Mouse (Mus musculus) MEL (cell line): Measurements from ENCODE around the gene Atxn1l. TPM values are rescaled to one million over a fixed set of nuclear protein-coding genes. Genes with fewer than 3 reads are reported as not detected.
"Not testable (repeated sequence)": the region's sequence is repeated elsewhere in the genome, so short reads cannot be mapped to it uniquely, and the experiment has no call there.

ENCODE experiments used
- DNase-seq: peaks from one replicate; pipeline ENCODE4 v3.0.0; 2011; ENCODE audit warnings: low read depth, low spot score
- H3K27ac ChIP-seq: 2 replicates; pipeline ENCODE4 v1.5.1; 2012; ENCODE audit warnings: low read depth, mild to moderate bottlenecking, control low read depth, low read length, moderate library complexity; ENCODE audit not compliant: control insufficient read depth
- H3K27me3 ChIP-seq, 2 experiments: fragments of 150-350 bp in 1 of 2; sonication (generic) in 1 of 2; 2 replicates each; pipeline ENCODE4 v1.6.1; 2012; ENCODE audit warnings: low read length in 2 of 2, mild to moderate bottlenecking in 2 of 2, improper control_type of control experiment in 1 of 2, moderate library complexity in 1 of 2; ENCODE audit not compliant: insufficient read depth in 2 of 2, control insufficient read depth in 1 of 2
- H3K36me3 ChIP-seq, 2 experiments: 2 replicates each; pipeline ENCODE4 v1.6.1; 2012 to 2014; ENCODE audit warnings: low read length in 2 of 2, improper control_type of control experiment in 1 of 2, inconsistent platforms in 1 of 2, mild to moderate bottlenecking in 1 of 2; ENCODE audit not compliant: insufficient read depth in 2 of 2, control insufficient read depth in 1 of 2
- H3K4me1 ChIP-seq, 2 experiments: fragments of 150-350 bp in 1 of 2; sonication (generic) in 1 of 2; 2 replicates each; pipeline ENCODE4 v1.6.1; 2012; ENCODE audit warnings: low read length in 2 of 2, improper control_type of control experiment in 1 of 2, mild to moderate bottlenecking in 1 of 2; ENCODE audit not compliant: insufficient read depth in 2 of 2, control insufficient read depth in 1 of 2
- H3K4me3 ChIP-seq, 2 experiments: fragments of 150-350 bp in 1 of 2; sonication (generic) in 1 of 2; 2 replicates each; pipeline ENCODE4 v1.5.1; 2012; ENCODE audit warnings: low read depth in 2 of 2, low read length in 2 of 2, mild to moderate bottlenecking in 2 of 2, moderate library complexity in 2 of 2, control low read depth in 1 of 2, improper control_type of control experiment in 1 of 2; ENCODE audit not compliant: control insufficient read depth in 1 of 2, insufficient read depth in 1 of 2
- H3K79me2 ChIP-seq: 2 replicates; pipeline ENCODE4 v1.6.1; 2012; ENCODE audit warnings: mild to moderate bottlenecking, low read length, moderate library complexity; ENCODE audit not compliant: control insufficient read depth, poor library complexity, insufficient read depth
- H3K9ac ChIP-seq: 2 replicates; pipeline ENCODE4 v1.6.1; 2012; ENCODE audit warnings: low read depth, mild to moderate bottlenecking, control low read depth, low read length, moderate library complexity; ENCODE audit not compliant: control insufficient read depth, poor library complexity, severe bottlenecking
- H3K9me3 ChIP-seq: fragments of 150-350 bp; sonication (generic); replicated peaks from 2 replicates; pipeline ENCODE4 v1.6.1; 2012; ENCODE audit warnings: mild to moderate bottlenecking, low read length, improper control_type of control experiment, moderate library complexity; ENCODE audit not compliant: insufficient read depth
- CHD1 ChIP-seq: IDR thresholded peaks from 2 replicates; pipeline ENCODE4 v1.6.1; 2012; ENCODE audit warnings: low read depth, mild to moderate bottlenecking, inconsistent platforms, low read length, improper control_type of control experiment
- ETS1 ChIP-seq: IDR thresholded peaks from 2 replicates; pipeline ENCODE4 v1.6.1; 2012; ENCODE audit warnings: low read depth, mild to moderate bottlenecking, inconsistent platforms, low read length, improper control_type of control experiment, moderate library complexity
- JUND ChIP-seq: IDR thresholded peaks from 2 replicates; pipeline ENCODE4 v1.6.1; 2011; ENCODE audit warnings: low read depth, mild to moderate bottlenecking, improper control_type of control experiment, low read length
- MAFK ChIP-seq: IDR thresholded peaks from 2 replicates; pipeline ENCODE4 v1.6.1; 2011; ENCODE audit warnings: low read depth, mild to moderate bottlenecking, low read length, improper control_type of control experiment, borderline replicate concordance
- MEF2A ChIP-seq: IDR thresholded peaks from 2 replicates; pipeline ENCODE4 v1.6.1; 2014; ENCODE audit warnings: low read depth, mild to moderate bottlenecking, inconsistent platforms, low read length, improper control_type of control experiment; ENCODE audit not compliant: poor library complexity, insufficient replicate concordance, severe bottlenecking; ENCODE audit errors: extremely low read depth
- MYB ChIP-seq: IDR thresholded peaks from 2 replicates; pipeline ENCODE4 v1.6.1; 2011; ENCODE audit warnings: mild to moderate bottlenecking, low read depth, low read length, improper control_type of control experiment
- TAL1 ChIP-seq: IDR thresholded peaks from 2 replicates; pipeline ENCODE4 v1.6.1; 2012; ENCODE audit warnings: mild to moderate bottlenecking, inconsistent platforms, low read length, moderate library complexity, mixed read lengths
- TBP ChIP-seq: IDR thresholded peaks from 2 replicates; pipeline ENCODE4 v1.8.0; 2011; ENCODE audit warnings: low read depth, low read length, improper control_type of control experiment
- USF1 ChIP-seq: IDR thresholded peaks from 2 replicates; pipeline ENCODE4 v1.6.1; 2014; ENCODE audit warnings: low read depth, mild to moderate bottlenecking, inconsistent platforms, low read length, improper control_type of control experiment, moderate library complexity
- polyA plus RNA-seq, 2 experiments: library from polyadenylated mRNA; stranded (reverse) in 1 of 2; unstranded in 1 of 2; fragments of >175 nt in 1 of 2; fragments of >200 nt in 1 of 2; gene quantifications; 2 replicates each; pipeline versions ENCODE4 v1.2.1 to v1.2.4; 2012; ENCODE audit warnings: low replicate concordance in 2 of 2, low read depth in 1 of 2; ENCODE audit not compliant: insufficient read length in 2 of 2, insufficient read depth in 1 of 2, missing spikeins in 1 of 2
- total RNA-seq: library from RNA; depleted of rRNA; stranded (reverse); fragments of 300-350 nt; gene quantifications from 2 replicates; pipeline ENCODE4 v1.2.3, GENCODE M21; 2012

Atxn1l gene
- total and polyA plus RNA-seq, 3 experiments: 4.1 to 9.5 TPM; not detected in 1

DNA sequence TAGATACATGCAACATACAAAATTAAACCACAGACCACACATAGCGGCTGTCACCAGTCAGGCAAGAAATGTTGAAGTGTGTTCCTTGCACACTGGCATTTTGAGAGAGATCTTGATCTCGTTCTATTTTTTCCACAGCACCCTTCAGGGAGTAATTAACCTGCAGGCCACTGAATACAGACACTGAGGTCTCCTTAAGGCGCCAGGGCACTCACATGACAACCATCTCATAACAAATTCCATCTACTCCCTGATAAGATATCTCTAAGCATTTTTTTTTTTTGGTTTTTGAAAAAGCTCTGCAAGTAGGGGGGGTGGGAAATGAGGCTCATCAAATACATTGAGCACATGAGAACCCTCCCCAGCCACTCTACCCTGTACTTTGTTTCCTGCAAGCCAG is 19.3 kb upstream of the Atxn1l start:
- no peak overlapping the region for H3K27ac ChIP-seq
- no peaks in the 10 kb centered on the region; a peak in 1 of 4 replicates for H3K27me3 ChIP-seq
- no peak overlapping the region for H3K9ac ChIP-seq
- H3K4me3 ChIP-seq: no peak overlapping the region
- no peak for DNase-seq
- H3K79me2 ChIP-seq: no peaks in the 10 kb centered on the region
- H3K36me3 ChIP-seq: peaks cover 0 to under 1% of the 10 kb centered on the region in 2 experiments; a peak in 2 of 4 replicates
- H3K4me1 ChIP-seq: peaks cover 0 to 6% of the 10 kb centered on the region in 2 experiments; a peak in 1 of 4 replicates
- TF ChIP-seq TAL1 (no peak), USF1 (no peak), MAFK (no peak), ETS1 (no peak)
- no peaks in the 10 kb centered on the region for H3K9me3 ChIP-seq

- H3K9ac ChIP-seq, H3K79me2 ChIP-seq, H3K27me3 ChIP-seq, H3K36me3 ChIP-seq, H3K27ac ChIP-seq, H3K9me3 ChIP-seq, H3K4me3 ChIP-seq: not testable (repeated sequence)
- peak; percentile 81 for TF ChIP-seq TBP
- peaks cover 0 to 11% of the 10 kb centered on the region in 2 experiments; a peak in 2 of 4 replicates for H3K4me1 ChIP-seq
- peak; percentile 52 for DNase-seq
Observed at GRCm38 (mm10) chr8:109755554-109755953, 18.0 kb upstream of the Atxn1l start.

- Histone ChIP-seq H3K4me1 (peaks cover 0 to 11% of the 10 kb centered on the region in 2 experiments; a peak in 2 of 4 replicates), H3K36me3 (peaks cover 0 to 6% of the 10 kb centered on the region in 2 experiments; a peak in 2 of 4 replicates), H3K9me3 (no peaks in the 10 kb centered on the region), H3K4me3 (no peak overlapping the region), H3K9ac (no peak overlapping the region), H3K79me2 (no peaks in the 10 kb centered on the region), H3K27ac (no peak overlapping the region), H3K27me3 (no peaks in the 10 kb centered on the region; a peak in 1 of 4 replicates)
- TF ChIP-seq MEF2A: no peak
- no peak for TF ChIP-seq MYB
- TF ChIP-seq TBP: no peak
- no peak for TF ChIP-seq MAFK
- no peak for TF ChIP-seq JUND
- TF ChIP-seq TAL1: no peak
- no peak for TF ChIP-seq CHD1
- no peak for DNase-seq
Observed at GRCm38 (mm10) chr8:109754696-109755095, 17.2 kb upstream of the Atxn1l start.
